Mouse (Mus musculus): ENCODE results near the gene Irgm2. TPM values are rescaled to one million over a fixed set of nuclear protein-coding genes. Genes with fewer than 3 reads are reported as not detected.

The Irgm2 gene
- polyA plus RNA-seq, 1 experiment: 44.4 TPM

GRCm38 (mm10) chr11:58254411-58254810 lies 55.0 kb downstream of the Irgm2 start:
- H3K4me1 ChIP-seq (ENCODE audit: control insufficient read depth, insufficient read depth, low read length): no peaks in the 10 kb centered on the region
- no peak overlapping the region for H3K4me3 ChIP-seq (ENCODE audit: insufficient read depth, low read length)
- no peak overlapping the region for H3K27ac ChIP-seq (ENCODE audit: insufficient read depth, low read depth, low read length)
- no peak for TF ChIP-seq CTCF (IDR thresholded peaks at IDR 0.05; ENCODE audit: low read depth, low read length)
- no peak for TF ChIP-seq POLR2A (IDR thresholded peaks at IDR 0.05; ENCODE audit: borderline replicate concordance, low read depth, low read length)

GRCm38 (mm10) chr11:58257816-58258215 lies 58.4 kb downstream of the Irgm2 start:
- no peak overlapping the region for H3K27ac ChIP-seq (ENCODE audit: insufficient read depth, low read depth, low read length)
- TF ChIP-seq POLR2A (IDR thresholded peaks at IDR 0.05; ENCODE audit: borderline replicate concordance, low read depth, low read length) (no peak), CTCF (IDR thresholded peaks at IDR 0.05; ENCODE audit: low read depth, low read length) (no peak)
- no peaks in the 10 kb centered on the region for H3K4me1 ChIP-seq (ENCODE audit: control insufficient read depth, insufficient read depth, low read length)
- no peak overlapping the region for H3K4me3 ChIP-seq (ENCODE audit: insufficient read depth, low read length)

GRCm38 (mm10) chr11:58260156-58260555 lies 60.7 kb downstream of the Irgm2 start:
- H3K4me3 ChIP-seq (ENCODE audit: insufficient read depth, low read length): no peak overlapping the region
- TF ChIP-seq POLR2A (IDR thresholded peaks at IDR 0.05; ENCODE audit: borderline replicate concordance, low read depth, low read length) (no peak), CTCF (IDR thresholded peaks at IDR 0.05; ENCODE audit: low read depth, low read length) (no peak)
- no peaks in the 10 kb centered on the region for H3K4me1 ChIP-seq (ENCODE audit: control insufficient read depth, insufficient read depth, low read length)
- no peak overlapping the region for H3K27ac ChIP-seq (ENCODE audit: insufficient read depth, low read depth, low read length)

GRCm38 (mm10) chr11:58261826-58262225 lies 62.4 kb downstream of the Irgm2 start:
- TF ChIP-seq CTCF (IDR thresholded peaks at IDR 0.05; ENCODE audit: low read depth, low read length) (no peak), POLR2A (IDR thresholded peaks at IDR 0.05; ENCODE audit: borderline replicate concordance, low read depth, low read length) (no peak)
- Histone ChIP-seq H3K4me3 (ENCODE audit: insufficient read depth, low read length) (no peak overlapping the region), H3K27ac (ENCODE audit: insufficient read depth, low read depth, low read length) (no peak overlapping the region), H3K4me1 (ENCODE audit: control insufficient read depth, insufficient read depth, low read length) (no peaks in the 10 kb centered on the region)

- TF ChIP-seq CTCF (IDR thresholded peaks at IDR 0.05; ENCODE audit: low read depth, low read length) (no peak), POLR2A (IDR thresholded peaks at IDR 0.05; ENCODE audit: borderline replicate concordance, low read depth, low read length) (no peak)
- H3K4me3 ChIP-seq (ENCODE audit: insufficient read depth, low read length): no peak overlapping the region
- no peak overlapping the region for H3K27ac ChIP-seq (ENCODE audit: insufficient read depth, low read depth, low read length)
- peaks cover 2% of the 10 kb centered on the region; the same call in 1 of the 2 replicates for H3K4me1 ChIP-seq (ENCODE audit: control insufficient read depth, insufficient read depth, low read length)
Observed at GRCm38 (mm10) chr11:58262336-58262735, 62.9 kb downstream of the Irgm2 start.

GRCm38 (mm10) chr11:58263516-58263915 lies 64.1 kb downstream of the Irgm2 start:
- H3K4me1 ChIP-seq (ENCODE audit: control insufficient read depth, insufficient read depth, low read length): peaks cover 2% of the 10 kb centered on the region; the same call in 1 of the 2 replicates
- TF ChIP-seq POLR2A (IDR thresholded peaks at IDR 0.05; ENCODE audit: borderline replicate concordance, low read depth, low read length) (no peak), CTCF (IDR thresholded peaks at IDR 0.05; ENCODE audit: low read depth, low read length) (no peak)

GRCm38 (mm10) chr11:58264546-58264945 lies 65.1 kb downstream of the Irgm2 start:
- Histone ChIP-seq H3K27ac (ENCODE audit: insufficient read depth, low read depth, low read length) (no peak overlapping the region), H3K4me3 (ENCODE audit: insufficient read depth, low read length) (no peak overlapping the region), H3K4me1 (ENCODE audit: control insufficient read depth, insufficient read depth, low read length) (peaks cover 2% of the 10 kb centered on the region; the same call in 1 of the 2 replicates)
- TF ChIP-seq CTCF (IDR thresholded peaks at IDR 0.05; ENCODE audit: low read depth, low read length) (no peak), POLR2A (IDR thresholded peaks at IDR 0.05; ENCODE audit: borderline replicate concordance, low read depth, low read length) (no peak)

More at GRCm38 (mm10) chr11:58263516-58263915, 64.1 kb downstream of the Irgm2 start:
- Histone ChIP-seq H3K27ac (ENCODE audit: insufficient read depth, low read depth, low read length) (no peak overlapping the region), H3K4me3 (ENCODE audit: insufficient read depth, low read length) (no peak overlapping the region)

GRCm38 (mm10) chr11:58268285-58268684 lies 68.9 kb downstream of the Irgm2 start:
- H3K4me1 ChIP-seq (ENCODE audit: control insufficient read depth, insufficient read depth, low read length): peaks cover 2% of the 10 kb centered on the region; the same call in 1 of the 2 replicates
- TF ChIP-seq POLR2A (IDR thresholded peaks at IDR 0.05; ENCODE audit: borderline replicate concordance, low read depth, low read length) (no peak), CTCF (IDR thresholded peaks at IDR 0.05; ENCODE audit: low read depth, low read length) (no peak)
- no peak overlapping the region for H3K4me3 ChIP-seq (ENCODE audit: insufficient read depth, low read length)
- no peak overlapping the region for H3K27ac ChIP-seq (ENCODE audit: insufficient read depth, low read depth, low read length)

Other genes starting within 250 kb of the Irgm2 start
- 30.4 and 32.4 TPM in 2 replicates for gene Larp1, start 190.6 kb upstream of the Irgm2 start, polyA plus RNA-seq (2012; ENCODE audit: insufficient read depth, insufficient read length, missing spikeins)
- gene Gm12248, start 106.5 kb upstream of the Irgm2 start, polyA plus RNA-seq (2012; ENCODE audit: insufficient read depth, insufficient read length, missing spikeins): not detected in 2 replicates
- gene Cnot8, start 95.5 kb upstream of the Irgm2 start, polyA plus RNA-seq (2012; ENCODE audit: insufficient read depth, insufficient read length, missing spikeins): 58.4 and 58.5 TPM in 2 replicates
- 3.4 and 4.1 TPM in 2 replicates for gene Gemin5, start 31.1 kb upstream of the Irgm2 start, polyA plus RNA-seq (2012; ENCODE audit: insufficient read depth, insufficient read length, missing spikeins)
- 23.5 and 26.6 TPM in 2 replicates for gene Mrpl22, start 28.0 kb upstream of the Irgm2 start, polyA plus RNA-seq (2012; ENCODE audit: insufficient read depth, insufficient read length, missing spikeins)
- gene Igtp, start 62 bp upstream of the Irgm2 start, polyA plus RNA-seq (2012; ENCODE audit: insufficient read depth, insufficient read length, missing spikeins): 31.3 and 33.3 TPM in 2 replicates
- gene 4930438A08Rik, start 75.2 kb downstream of the Irgm2 start, polyA plus RNA-seq (2012; ENCODE audit: insufficient read depth, insufficient read length, missing spikeins): not detected in 2 replicates
- 12.1 and 13.5 TPM in 2 replicates for gene Zfp692, start 107.5 kb downstream of the Irgm2 start, polyA plus RNA-seq (2012; ENCODE audit: insufficient read depth, insufficient read length, missing spikeins)
- gene Zfp672, start 130.7 kb downstream of the Irgm2 start, polyA plus RNA-seq (2012; ENCODE audit: insufficient read depth, insufficient read length, missing spikeins): 14.2 TPM in 2 replicates
- gene Sh3bp5l, start 131.1 kb downstream of the Irgm2 start, polyA plus RNA-seq (2012; ENCODE audit: insufficient read depth, insufficient read length, missing spikeins): 17.3 and 19.2 TPM in 2 replicates
- not detected in 2 replicates for gene Lypd8, start 179.4 kb downstream of the Irgm2 start, polyA plus RNA-seq (2012; ENCODE audit: insufficient read depth, insufficient read length, missing spikeins)
- not detected in 2 replicates for gene 1810065E05Rik, start 221.5 kb downstream of the Irgm2 start, polyA plus RNA-seq (2012; ENCODE audit: insufficient read depth, insufficient read length, missing spikeins)
- not detected in 2 replicates for gene Gm12253, start 232.9 kb downstream of the Irgm2 start, polyA plus RNA-seq (2012; ENCODE audit: insufficient read depth, insufficient read length, missing spikeins)

All from bone marrow macrophage, adult 2 months (primary cell).